Mouse (Mus musculus): Measurements from ENCODE around the gene Fbxo41. TPM values are rescaled to one million over a fixed set of nuclear protein-coding genes. Genes with fewer than 3 reads are reported as not detected.
A peak's percentile ranks its signal among the peaks of the same experiment; 100 is the strongest.

The Fbxo41 gene
- polyA plus RNA-seq, 1 experiment from 2014 or later: 0.64 TPM

DNA sequence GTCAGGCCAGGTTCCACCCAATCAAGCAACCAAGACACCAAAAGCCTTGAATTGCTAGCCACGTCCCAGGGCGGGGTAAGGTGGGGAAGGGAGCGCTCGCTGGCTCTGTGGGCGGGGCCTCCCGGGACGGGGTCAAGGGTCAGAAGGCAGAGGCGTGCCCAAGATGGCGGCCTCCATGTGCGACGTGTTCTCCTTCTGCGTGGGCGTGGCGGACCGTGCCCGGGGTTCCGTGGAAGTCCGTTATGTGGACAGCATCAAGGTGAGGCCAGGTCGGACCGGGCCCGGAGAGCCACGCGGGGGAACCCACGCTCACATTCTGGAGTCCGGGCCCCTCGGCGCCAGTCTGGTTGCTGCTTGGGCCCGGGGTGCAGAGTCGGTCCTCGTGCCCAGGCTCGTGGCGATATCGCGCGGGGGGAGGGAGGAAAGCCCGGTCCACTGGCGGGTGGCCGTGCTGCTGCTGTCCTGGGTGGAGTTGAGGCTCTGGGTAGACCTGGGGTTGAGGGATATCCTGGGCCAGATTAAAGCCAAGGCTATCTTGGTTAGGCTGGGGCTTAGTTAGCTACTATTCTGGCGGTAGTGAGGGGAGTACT, 70.9 kb downstream of the Fbxo41 start, which contains the start of gene Smyd5:
Smyd5 (plus strand) TSS at position 148 of the 590 bp plus-strand sequence.
- under 1% methylated on average over 39 of the region's 39 CpGs for WGBS
- peaks cover 25% of the 10 kb centered on the region for H3K4me1 ChIP-seq
- DNase-seq (ENCODE audit: extremely low spot score, low spot score): peak; percentile 84
- no peaks in the 10 kb centered on the region for H3K9me3 ChIP-seq
- peaks cover 8% of the 10 kb centered on the region for H3K27me3 ChIP-seq (ENCODE audit: poor library complexity, severe bottlenecking)
- peak within 1 kb of the TSS; percentile 91 for H3K27ac ChIP-seq
- H3K36me3 ChIP-seq (replicated peaks): no peaks in the 10 kb centered on the region
- peak within 1 kb of the TSS; percentile 79 for H3K4me3 ChIP-seq

DNA sequence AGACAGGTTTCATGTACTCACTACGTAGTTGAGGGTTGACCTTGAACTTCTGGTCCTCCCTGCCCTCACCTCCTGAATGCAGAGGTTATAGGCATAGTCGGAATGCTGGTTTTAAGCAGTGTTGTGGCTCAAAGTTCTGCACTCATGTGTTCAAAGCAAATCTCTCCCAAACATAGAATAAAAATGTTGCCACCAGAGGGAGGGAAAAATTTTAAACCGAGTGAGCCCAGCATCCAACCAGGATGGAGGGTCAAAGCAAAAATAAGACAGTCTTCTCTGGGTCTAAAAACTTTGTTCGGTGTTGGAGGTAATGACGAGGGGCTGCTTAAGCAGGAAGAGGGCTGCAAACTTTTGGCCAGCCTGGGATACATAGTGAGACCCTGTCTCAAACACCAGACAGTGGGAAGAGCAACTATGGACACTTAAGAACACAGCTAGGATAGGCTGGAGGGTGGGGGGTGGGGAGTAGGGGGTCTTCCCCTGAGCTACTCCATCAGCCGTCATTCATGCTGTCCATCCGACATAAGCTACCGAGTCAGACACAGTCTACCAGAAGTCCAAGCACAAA, 71.4 kb downstream of the Fbxo41 start:
- H3K27ac ChIP-seq: peak overlapping the region; percentile 91

DNA sequence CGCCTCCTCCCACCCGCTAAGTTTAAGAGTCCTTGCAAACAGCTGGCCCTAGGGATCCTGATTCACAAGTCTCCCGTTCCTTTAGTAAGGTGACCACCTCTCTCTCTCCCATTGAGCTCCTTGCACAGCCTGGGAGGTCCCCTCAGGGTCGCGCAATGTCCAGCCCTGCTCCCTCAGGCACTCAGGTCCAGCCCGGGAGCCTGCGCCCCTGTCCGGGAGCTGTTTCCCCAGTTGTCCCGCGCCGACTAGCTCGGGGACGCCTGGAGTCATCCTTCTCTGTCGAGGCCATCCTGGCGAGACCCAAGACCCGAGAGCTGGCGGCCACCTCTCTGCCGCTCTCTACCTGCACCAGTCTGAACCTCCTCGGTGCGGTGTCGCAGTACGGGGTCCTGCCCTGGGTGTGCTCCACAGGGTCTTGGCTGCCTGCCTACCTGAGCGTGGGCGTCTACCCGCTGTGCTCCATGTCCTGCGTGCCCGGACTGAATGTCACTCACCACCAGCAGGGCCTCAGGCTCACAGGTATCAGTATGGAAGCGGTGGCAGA, 78.9 kb downstream of the Fbxo41 start, which contains the start of gene Noto:
Noto (plus strand) TSS at position 51 of the 544 bp plus-strand sequence.
- H3K27ac ChIP-seq: no peak within 1 kb of the TSS
- H3K36me3 ChIP-seq (replicated peaks): no peaks in the 10 kb centered on the region
- peak; percentile 21 for DNase-seq (ENCODE audit: extremely low spot score, low spot score)
- WGBS: 13% methylated on average over 28 of the region's 28 CpGs
- peaks cover 16% of the 10 kb centered on the region for H3K4me1 ChIP-seq
- H3K27me3 ChIP-seq (ENCODE audit: poor library complexity, severe bottlenecking): peaks cover 62% of the 10 kb centered on the region
- no peaks in the 10 kb centered on the region for H3K9me3 ChIP-seq
- H3K4me3 ChIP-seq: peak within 1 kb of the TSS; percentile 18; the same call in 1 of the 2 replicates

More for the DNA sequence above, 71.4 kb downstream of the Fbxo41 start:
- 47% methylated on average over 8 of the region's 8 CpGs for WGBS
- Histone ChIP-seq H3K9me3 (no peaks in the 10 kb centered on the region), H3K27me3 (ENCODE audit: poor library complexity, severe bottlenecking) (peaks cover 13% of the 10 kb centered on the region), H3K4me3 (peak overlapping the region; percentile 79), H3K4me1 (peaks cover 25% of the 10 kb centered on the region), H3K36me3 (replicated peaks) (no peaks in the 10 kb centered on the region)
- no peak for DNase-seq (ENCODE audit: extremely low spot score, low spot score)

Other genes starting within 250 kb of the Fbxo41 start
- gene Sfxn5, start 169.6 kb downstream of the Fbxo41 start, polyA plus RNA-seq (2016; fragmentation: Nextera tagmentation; extraction: Ambion mirVana): 11.7 and 14.3 TPM in 2 replicates
- gene Rab11fip5, start 128.4 kb downstream of the Fbxo41 start, polyA plus RNA-seq (2016; fragmentation: Nextera tagmentation; extraction: Ambion mirVana): 2.5 and 3.1 TPM in 2 replicates
- gene Noto, start 79.1 kb downstream of the Fbxo41 start, polyA plus RNA-seq (2016; fragmentation: Nextera tagmentation; extraction: Ambion mirVana): not detected in 2 replicates
- 84.4 and 85.8 TPM in 2 replicates for gene Smyd5, start 71.0 kb downstream of the Fbxo41 start, polyA plus RNA-seq (2016; fragmentation: Nextera tagmentation; extraction: Ambion mirVana)
- gene Cct7, start 51.5 kb downstream of the Fbxo41 start, polyA plus RNA-seq (2016; fragmentation: Nextera tagmentation; extraction: Ambion mirVana): 766 and 774 TPM in 2 replicates
- gene Pradc1, start 51.0 kb downstream of the Fbxo41 start, polyA plus RNA-seq (2016; fragmentation: Nextera tagmentation; extraction: Ambion mirVana): 35.3 and 37.2 TPM in 2 replicates
- gene Egr4, start 10.6 kb upstream of the Fbxo41 start, polyA plus RNA-seq (2016; fragmentation: Nextera tagmentation; extraction: Ambion mirVana): not detected in 2 replicates
- gene Alms1, start 84.5 kb upstream of the Fbxo41 start, polyA plus RNA-seq (2016; fragmentation: Nextera tagmentation; extraction: Ambion mirVana): 12.1 and 13.5 TPM in 2 replicates
- gene Nat8f7, start 210.2 kb upstream of the Fbxo41 start, polyA plus RNA-seq (2016; fragmentation: Nextera tagmentation; extraction: Ambion mirVana): not detected in 2 replicates

All from forebrain, embryonic 10.5 days (tissue).